Mouse (Mus musculus) hindbrain, embryonic 10.5 days (tissue): ENCODE results near the gene Irak3. TPM values are rescaled to one million over a fixed set of nuclear protein-coding genes. Genes with fewer than 3 reads are reported as not detected.
"Not testable (repeated sequence)": the region's sequence is repeated elsewhere in the genome, so short reads cannot be mapped to it uniquely, and the experiment has no call there.

ENCODE experiments used
- DNase-seq: peaks from one replicate; pipeline ENCODE4 v3.0.0-alpha.2; 2017; ENCODE audit warnings: low spot score
- H3K27ac ChIP-seq: fragments of 300-500 bp; sonication (generic); 2 replicates; pipeline ENCODE4 v1.5.1; 2016; ENCODE audit warnings: mild to moderate bottlenecking, moderate library complexity
- H3K27me3 ChIP-seq: fragments of 300-500 bp; sonication (generic); 2 replicates; pipeline ENCODE4 v1.6.1; 2016; ENCODE audit warnings: mild to moderate bottlenecking; ENCODE audit not compliant: poor library complexity, insufficient read depth, severe bottlenecking
- H3K36me3 ChIP-seq: fragments of 300-500 bp; sonication (generic); 2 replicates; pipeline ENCODE4 v1.6.1; 2016; ENCODE audit warnings: mild to moderate bottlenecking, moderate library complexity
- H3K4me1 ChIP-seq: fragments of 300-500 bp; sonication (generic); replicated peaks from 2 replicates; pipeline ENCODE4 v1.6.1; 2016; ENCODE audit warnings: mild to moderate bottlenecking
- H3K4me3 ChIP-seq: fragments of 300-500 bp; sonication (generic); 2 replicates; pipeline ENCODE4 v1.5.1; 2016; ENCODE audit warnings: mild to moderate bottlenecking, moderate library complexity
- H3K9me3 ChIP-seq: fragments of 300-500 bp; sonication (generic); 2 replicates; pipeline ENCODE4 v1.6.1; 2016; ENCODE audit warnings: mild to moderate bottlenecking, moderate library complexity
- WGBS: fragments of 180-500 bp; shearing (Covaris S2); methylation state at CpG from one replicate; pipeline ENCODE4 v1.1.7; 2016; 5-methylcytosine and 5-hydroxymethylcytosine counted together
- polyA plus RNA-seq: library from polyadenylated mRNA; unstranded; fragments of >200 nt; fragmentation: Nextera tagmentation; extraction: Ambion mirVana; gene quantifications from 2 replicates; pipeline ENCODE4 v1.2.1, GENCODE M21; 2016

Irak3 gene
- polyA plus RNA-seq, 1 experiment from 2014 or later, result 0.99 TPM

GRCm38 (mm10) chr10:120130621-120131020 is 71.3 kb downstream of the Irak3 start:
- Histone ChIP-seq H3K36me3 (no peaks in the 10 kb centered on the region), H3K4me1 (0 out of 2 replicates have a peak, but pooled peaks cover 10% of the 10 kb centered on the region), H3K27me3 (no peaks in the 10 kb centered on the region; the same call in 1 of the 2 replicates), H3K9me3 (no peaks in the 10 kb centered on the region), H3K4me3 (no peak overlapping the region), H3K27ac (no peak overlapping the region)
- 65% methylated on average over 16 of the region's 16 CpGs for WGBS
- DNase-seq, result peak; percentile 44

GRCm38 (mm10) chr10:120128601-120129277 is 73.2 kb downstream of the Irak3 start:
- 54% methylated on average over 13 of the region's 13 CpGs for WGBS
- Histone ChIP-seq H3K36me3 (no peaks in the 10 kb centered on the region), H3K4me1 (0 out of 2 replicates have a peak, but pooled peaks cover 6% of the 10 kb centered on the region), H3K9me3 (no peaks in the 10 kb centered on the region), H3K27ac (no peak overlapping the region), H3K27me3 (no peaks in the 10 kb centered on the region; the same call in 1 of the 2 replicates), H3K4me3 (no peak overlapping the region)
- no peak for DNase-seq

- no peak for DNase-seq
- Histone ChIP-seq H3K9me3 (no peaks in the 10 kb centered on the region), H3K4me3 (no peak overlapping the region), H3K27ac (no peak overlapping the region), H3K36me3 (no peaks in the 10 kb centered on the region), H3K27me3 (no peaks in the 10 kb centered on the region; the same call in 1 of the 2 replicates), H3K4me1 (0 out of 2 replicates have a peak, but pooled peaks cover 6% of the 10 kb centered on the region)
- 77% methylated on average over 10 of the region's 10 CpGs for WGBS
Measured at GRCm38 (mm10) chr10:120125465-120125857, 76.5 kb downstream of the Irak3 start.

- Histone ChIP-seq H3K27ac (no peak overlapping the region), H3K27me3 (no peaks in the 10 kb centered on the region; the same call in 1 of the 2 replicates), H3K36me3 (no peaks in the 10 kb centered on the region), H3K4me1 (0 out of 2 replicates have a peak, but pooled peaks cover 6% of the 10 kb centered on the region), H3K9me3 (no peaks in the 10 kb centered on the region), H3K4me3 (no peak overlapping the region)
- WGBS, result 52% methylated on average over 7 of the region's 7 CpGs
- peak; percentile 78 for DNase-seq
Measured at GRCm38 (mm10) chr10:120124801-120125464, 77.0 kb downstream of the Irak3 start.

GRCm38 (mm10) chr10:120123721-120124120 is 78.2 kb downstream of the Irak3 start:
- Histone ChIP-seq H3K36me3 (no peaks in the 10 kb centered on the region), H3K27ac (no peak overlapping the region), H3K27me3 (no peaks in the 10 kb centered on the region; the same call in 1 of the 2 replicates), H3K4me3 (no peak overlapping the region), H3K4me1 (0 out of 2 replicates have a peak, but pooled peaks cover 3% of the 10 kb centered on the region), H3K9me3 (no peaks in the 10 kb centered on the region)
- no peak for DNase-seq
- 90% methylated on average over 3 of the region's 3 CpGs for WGBS

GRCm38 (mm10) chr10:120115249-120115648 is 86.7 kb downstream of the Irak3 start:
- 92% methylated on average over 1 of the region's 1 CpGs for WGBS
- no peak for DNase-seq

GRCm38 (mm10) chr10:120114493-120114892 is 87.4 kb downstream of the Irak3 start:
- Histone ChIP-seq H3K9me3 (no peaks in the 10 kb centered on the region), H3K27me3 (no peaks in the 10 kb centered on the region), H3K4me3 (no peak overlapping the region), H3K27ac (no peak overlapping the region), H3K36me3 (peaks cover 6% of the 10 kb centered on the region; the same call in 1 of the 2 replicates), H3K4me1 (peaks cover 6% of the 10 kb centered on the region; the same call in 1 of the 2 replicates)
- WGBS, result 44% methylated on average over 7 of the region's 7 CpGs
- DNase-seq, result no peak

More at GRCm38 (mm10) chr10:120115249-120115648, 86.7 kb downstream of the Irak3 start:
- H3K27ac ChIP-seq, result no peak overlapping the region
- peaks cover 6% of the 10 kb centered on the region; the same call in 1 of the 2 replicates for H3K4me1 ChIP-seq
- no peaks in the 10 kb centered on the region for H3K9me3 ChIP-seq
- H3K4me3 ChIP-seq, result no peak overlapping the region
- H3K36me3 ChIP-seq, result peaks cover 6% of the 10 kb centered on the region; the same call in 1 of the 2 replicates
- no peaks in the 10 kb centered on the region for H3K27me3 ChIP-seq

- Histone ChIP-seq H3K4me1 (peaks cover 6% of the 10 kb centered on the region; the same call in 1 of the 2 replicates), H3K27ac (no peak overlapping the region), H3K36me3 (peaks cover 6% of the 10 kb centered on the region; the same call in 1 of the 2 replicates), H3K9me3 (no peaks in the 10 kb centered on the region), H3K4me3 (no peak overlapping the region), H3K27me3 (no peaks in the 10 kb centered on the region)
- 76% methylated on average over 6 of the region's 6 CpGs for WGBS
- no peak for DNase-seq
Measured at GRCm38 (mm10) chr10:120113980-120114379, 88.0 kb downstream of the Irak3 start.

GRCm38 (mm10) chr10:120113482-120113881 is 88.4 kb downstream of the Irak3 start:
- H3K36me3 ChIP-seq, H3K4me1 ChIP-seq, DNase-seq, H3K27me3 ChIP-seq, H3K9me3 ChIP-seq, H3K27ac ChIP-seq: not testable (repeated sequence)
- peak overlapping the region; percentile 85 for H3K4me3 ChIP-seq
- 68% methylated on average over 9 of the region's 9 CpGs for WGBS

GRCm38 (mm10) chr10:120112507-120113396 is 89.2 kb downstream of the Irak3 start, which contains the start of gene Helb:
Helb (minus strand) TSS chr10:120112987.
- peak; percentile 97 for DNase-seq
- H3K36me3 ChIP-seq, result peaks cover 15% of the 10 kb centered on the region; the same call in 1 of the 2 replicates
- H3K27ac ChIP-seq, result peak within 1 kb of the TSS; percentile 89
- H3K27me3 ChIP-seq, result no peaks in the 10 kb centered on the region
- H3K9me3 ChIP-seq, result no peaks in the 10 kb centered on the region
- H3K4me3 ChIP-seq, result peak within 1 kb of the TSS; percentile 85
- 1% methylated on average over 55 of the region's 55 CpGs for WGBS
- peaks cover 6% of the 10 kb centered on the region; the same call in 1 of the 2 replicates for H3K4me1 ChIP-seq

GRCm38 (mm10) chr10:120111691-120112319 is 90.1 kb downstream of the Irak3 start:
- Histone ChIP-seq H3K27ac (no peak overlapping the region), H3K36me3 (peaks cover 23% of the 10 kb centered on the region), H3K9me3 (no peaks in the 10 kb centered on the region), H3K27me3 (no peaks in the 10 kb centered on the region), H3K4me1 (peaks cover 6% of the 10 kb centered on the region; the same call in 1 of the 2 replicates), H3K4me3 (peak overlapping the region; percentile 85)
- 81% methylated on average over 3 of the region's 3 CpGs for WGBS
- no peak for DNase-seq

- Histone ChIP-seq H3K9me3 (no peaks in the 10 kb centered on the region), H3K4me1 (no peaks in the 10 kb centered on the region), H3K27me3 (no peaks in the 10 kb centered on the region), H3K36me3 (peaks cover 65% of the 10 kb centered on the region), H3K27ac (no peak overlapping the region), H3K4me3 (no peak overlapping the region)
- no peak for DNase-seq
- 84% methylated on average over 1 of the region's 1 CpGs for WGBS
Measured at GRCm38 (mm10) chr10:120100806-120101205, 101.1 kb downstream of the Irak3 start.
